Mouse (Mus musculus) brown adipose tissue, adult 24 weeks (tissue): ENCODE measurements around the gene Fance. TPM values are rescaled to one million over a fixed set of nuclear protein-coding genes. Genes with fewer than 3 reads are reported as not detected.
"Not testable (repeated sequence)": the region's sequence is repeated elsewhere in the genome, so short reads cannot be mapped to it uniquely, and the experiment has no call there.

Experiments
- H3K27ac ChIP-seq: fragments of 200-500 bp; replicated peaks from 2 replicates; pipeline ENCODE4 v1.5.1; 2012; ENCODE audit warnings: low read depth, mild to moderate bottlenecking, low read length
- H3K4me1 ChIP-seq: fragments of 200-500 bp; 2 replicates; pipeline ENCODE4 v1.6.1; 2012; ENCODE audit warnings: low read length, mixed read lengths; ENCODE audit not compliant: control insufficient read depth, insufficient read depth, insufficient read length
- H3K4me3 ChIP-seq: fragments of 200-500 bp; 2 replicates; pipeline ENCODE4 v1.5.1; 2012; ENCODE audit warnings: low read depth, mild to moderate bottlenecking, low read length, moderate library complexity; ENCODE audit not compliant: insufficient read depth
- polyA plus RNA-seq: library from polyadenylated mRNA; stranded (reverse); fragments of >200 nt; gene quantifications from 2 replicates; pipeline ENCODE4 v1.2.4, GENCODE M21; 2012; ENCODE audit not compliant: missing spikeins, insufficient read depth, insufficient read length

The Fance gene
- polyA plus RNA-seq, 1 experiment = 5.0 TPM

DNA sequence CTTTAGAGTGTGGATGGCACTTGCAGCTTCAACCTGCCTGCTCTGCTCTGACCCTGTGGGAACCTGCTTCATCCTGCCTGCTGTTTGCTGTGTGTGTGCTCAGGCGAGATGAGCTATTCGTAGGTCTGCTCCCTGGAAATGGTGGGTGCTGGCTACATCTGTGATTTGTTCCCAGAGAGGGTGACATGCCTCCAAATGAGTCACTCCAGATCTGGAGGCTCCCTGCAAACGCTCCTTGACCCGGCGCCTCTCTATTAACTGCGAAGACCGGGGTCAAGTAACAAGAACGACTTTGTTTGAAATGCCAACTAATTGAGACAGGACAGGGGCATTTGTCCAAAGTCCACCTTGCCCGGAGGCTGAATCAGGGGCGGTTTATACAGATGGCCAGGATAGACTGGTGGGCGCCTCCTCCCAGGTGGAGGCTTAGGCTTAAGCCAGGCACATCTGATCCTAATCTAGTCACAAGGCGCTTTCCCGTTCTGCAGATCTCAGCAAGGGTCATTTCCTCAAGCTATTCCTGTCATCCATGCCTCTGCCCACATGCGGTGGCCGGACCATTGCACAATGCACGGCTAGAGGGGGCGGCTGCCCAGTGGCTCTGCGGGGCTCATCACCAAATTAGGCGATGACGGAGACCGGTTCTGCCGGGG, 14.5 kb downstream of the Fance start:
- H3K4me3 ChIP-seq = peak overlapping the region; percentile 51
- no peaks in the 10 kb centered on the region for H3K4me1 ChIP-seq
- H3K27ac ChIP-seq = peak overlapping the region; percentile 49

DNA sequence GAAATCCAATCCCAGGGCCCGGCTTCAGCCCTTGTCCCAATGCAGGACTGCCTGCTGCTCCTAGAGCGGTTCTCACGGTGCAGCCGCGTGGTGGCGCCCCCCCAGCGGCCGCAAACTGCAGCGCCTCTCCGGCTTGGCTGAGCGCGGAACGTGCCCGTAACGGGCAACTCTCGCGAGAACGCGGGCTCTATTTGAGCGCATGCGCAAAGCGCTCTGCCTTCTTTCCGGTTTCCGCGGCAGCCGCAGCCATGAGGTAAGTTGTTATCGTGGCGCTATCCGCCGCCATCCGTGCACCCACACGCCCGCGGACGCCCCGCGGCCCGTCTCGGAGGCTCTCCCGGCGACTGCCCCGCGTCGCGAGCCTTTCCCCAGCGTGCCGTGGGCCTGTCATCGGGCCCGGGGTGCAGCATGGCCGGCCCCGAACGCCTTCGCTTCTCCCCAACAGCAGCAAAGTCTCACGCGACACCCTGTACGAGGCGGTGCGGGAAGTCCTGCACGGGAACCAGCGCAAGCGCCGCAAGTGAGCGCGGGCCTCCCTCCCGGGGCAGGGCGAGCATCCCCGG, 15.1 kb downstream of the Fance start, which contains the start of gene Rpl10a:
TSS of gene Rpl10a (plus strand) at position 106 of the 563 bp plus-strand sequence.
- H3K27ac ChIP-seq = peak within 1 kb of the TSS; percentile 49
- no peaks in the 10 kb centered on the region for H3K4me1 ChIP-seq
- peak within 1 kb of the TSS; percentile 71 for H3K4me3 ChIP-seq

DNA sequence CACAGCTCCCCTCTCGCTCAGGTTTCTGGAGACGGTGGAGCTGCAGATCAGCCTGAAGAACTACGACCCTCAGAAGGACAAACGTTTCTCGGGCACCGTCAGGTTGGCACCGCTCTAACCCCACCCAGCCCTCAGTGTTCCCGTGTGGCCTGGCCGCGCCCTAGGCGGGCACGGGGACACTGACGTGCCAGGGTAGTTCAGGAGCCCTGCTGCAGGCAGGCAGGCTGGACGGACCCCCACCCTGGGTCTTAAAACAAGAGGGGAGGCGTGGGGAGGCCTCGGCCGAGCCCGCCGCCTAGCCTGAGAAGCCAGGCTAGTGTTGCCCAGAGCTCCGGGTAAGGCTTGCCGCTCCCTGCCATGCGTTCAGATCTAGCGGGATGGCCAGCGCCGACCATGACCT, 15.6 kb downstream of the Fance start:
- peak overlapping the region; percentile 71 for H3K4me3 ChIP-seq
- peak overlapping the region; percentile 36 for H3K27ac ChIP-seq
- H3K4me1 ChIP-seq = no peaks in the 10 kb centered on the region

DNA sequence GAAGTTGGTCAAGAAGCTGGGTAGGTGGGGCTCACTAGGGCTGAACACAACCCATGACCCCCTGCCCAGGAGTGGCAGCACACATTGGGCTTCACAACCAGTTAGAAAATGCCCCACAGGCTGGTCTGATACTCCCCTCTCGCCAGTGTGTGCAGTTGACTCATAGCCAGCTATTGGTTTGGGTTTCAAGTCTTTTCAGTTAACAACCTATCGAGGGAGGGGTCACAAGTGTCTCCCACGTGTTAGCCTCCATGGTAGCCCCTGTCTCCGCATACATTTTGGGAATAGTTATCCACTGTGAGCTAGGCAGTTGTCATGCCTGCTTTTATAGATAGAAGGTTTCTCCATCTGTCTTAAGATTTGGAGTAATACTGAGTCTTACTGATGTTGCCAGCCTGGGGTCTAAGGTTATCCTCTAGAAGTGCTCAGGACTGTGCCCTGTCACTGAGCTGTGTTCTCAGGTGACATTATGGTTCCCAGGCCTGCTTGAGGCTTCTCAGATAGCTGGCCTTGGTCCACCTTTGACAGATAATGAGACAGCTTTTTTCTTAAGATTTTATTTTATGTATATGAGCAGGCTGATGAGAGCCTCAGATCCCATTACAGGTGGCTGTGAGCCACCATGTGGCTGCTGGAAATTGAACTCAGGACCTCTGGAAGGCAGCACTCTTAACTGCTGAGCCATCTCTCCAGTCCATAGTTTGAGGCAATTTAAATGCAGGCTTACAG, 16.3 kb downstream of the Fance start:
- H3K4me3 ChIP-seq = peak overlapping the region; percentile 71
- no peak overlapping the region for H3K27ac ChIP-seq
- no peaks in the 10 kb centered on the region for H3K4me1 ChIP-seq

DNA sequence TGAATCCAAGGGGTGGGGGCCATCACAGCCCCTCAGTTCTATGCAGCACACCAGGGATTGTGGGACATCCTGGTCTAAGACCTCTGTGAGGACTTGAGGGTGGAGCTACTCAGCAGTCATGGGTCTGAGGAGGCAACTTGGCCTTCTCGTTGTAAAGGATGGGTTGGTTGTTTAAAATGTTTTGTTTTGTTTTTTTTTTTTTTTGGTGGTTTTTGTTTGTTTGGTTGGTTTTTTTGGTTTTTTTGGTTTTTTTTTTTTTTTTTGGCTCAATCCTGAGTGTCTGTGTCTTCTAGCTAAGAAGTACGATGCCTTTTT, 16.9 kb downstream of the Fance start:
- peak overlapping the region; percentile 71; the same call in 1 of the 2 replicates for H3K4me3 ChIP-seq
- no peak overlapping the region for H3K27ac ChIP-seq
- no peaks in the 10 kb centered on the region for H3K4me1 ChIP-seq

DNA sequence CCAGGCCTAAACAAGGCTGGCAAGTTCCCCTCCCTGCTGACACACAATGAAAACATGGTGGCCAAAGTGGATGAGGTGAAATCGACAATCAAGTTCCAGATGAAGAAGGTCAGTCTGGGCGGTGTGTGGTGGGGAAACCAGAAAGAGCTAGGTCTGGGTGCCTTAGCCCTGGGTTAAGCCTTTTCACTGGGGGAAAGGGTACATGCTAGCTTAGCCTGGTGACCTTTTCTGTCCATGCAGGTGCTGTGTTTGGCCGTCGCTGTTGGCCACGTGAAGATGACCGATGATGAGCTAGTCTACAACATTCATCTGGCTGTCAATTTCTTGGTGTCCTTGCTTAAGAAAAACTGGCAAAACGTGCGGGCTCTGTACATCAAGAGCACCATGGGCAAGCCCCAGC, 17.3 kb downstream of the Fance start:
- not testable (repeated sequence) for H3K4me1 ChIP-seq, H3K4me3 ChIP-seq, H3K27ac ChIP-seq

DNA sequence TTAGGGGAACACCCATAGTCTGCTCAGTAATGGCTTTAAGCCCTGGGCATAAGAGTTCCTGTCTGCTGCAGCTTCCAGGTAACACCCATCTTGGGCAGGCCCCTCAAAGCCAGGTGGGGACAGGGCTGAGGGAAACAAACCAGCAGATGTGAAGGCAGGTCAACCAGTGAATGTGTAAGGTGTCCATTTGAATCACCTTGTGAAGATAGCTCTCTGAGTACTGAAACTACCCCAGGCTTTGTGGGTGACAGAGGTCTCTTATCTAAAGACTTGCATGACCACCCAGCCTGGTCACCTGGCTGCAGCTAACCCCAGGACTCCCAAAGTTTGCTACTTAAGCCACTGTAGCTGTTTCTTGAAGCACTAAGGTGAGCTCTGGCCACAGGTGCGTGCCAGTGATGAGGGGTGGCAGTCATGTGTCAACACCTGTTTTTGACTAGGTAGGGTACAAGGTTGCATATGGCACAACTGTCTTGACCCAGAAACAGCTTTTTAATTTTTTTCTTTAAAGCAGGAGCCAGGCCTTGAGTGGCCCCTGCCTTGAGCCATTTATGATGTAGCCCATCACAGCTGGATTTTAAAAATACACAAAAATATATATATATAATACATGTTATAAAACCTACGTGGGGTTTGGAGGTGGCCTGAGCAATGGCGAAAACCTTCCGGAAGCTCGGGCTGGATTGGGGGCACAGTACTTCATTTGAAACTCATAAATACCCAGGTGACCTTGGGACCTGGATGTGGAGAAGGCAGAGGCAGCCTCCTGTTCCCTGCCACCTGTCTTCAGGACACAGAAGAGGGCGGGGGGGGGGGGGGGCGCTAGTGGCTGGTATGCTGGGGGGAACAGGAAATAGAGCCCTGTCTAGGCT, 18.2 kb downstream of the Fance start:
- Histone ChIP-seq H3K4me3 (no peak overlapping the region), H3K27ac (no peak overlapping the region), H3K4me1 (no peaks in the 10 kb centered on the region)

DNA sequence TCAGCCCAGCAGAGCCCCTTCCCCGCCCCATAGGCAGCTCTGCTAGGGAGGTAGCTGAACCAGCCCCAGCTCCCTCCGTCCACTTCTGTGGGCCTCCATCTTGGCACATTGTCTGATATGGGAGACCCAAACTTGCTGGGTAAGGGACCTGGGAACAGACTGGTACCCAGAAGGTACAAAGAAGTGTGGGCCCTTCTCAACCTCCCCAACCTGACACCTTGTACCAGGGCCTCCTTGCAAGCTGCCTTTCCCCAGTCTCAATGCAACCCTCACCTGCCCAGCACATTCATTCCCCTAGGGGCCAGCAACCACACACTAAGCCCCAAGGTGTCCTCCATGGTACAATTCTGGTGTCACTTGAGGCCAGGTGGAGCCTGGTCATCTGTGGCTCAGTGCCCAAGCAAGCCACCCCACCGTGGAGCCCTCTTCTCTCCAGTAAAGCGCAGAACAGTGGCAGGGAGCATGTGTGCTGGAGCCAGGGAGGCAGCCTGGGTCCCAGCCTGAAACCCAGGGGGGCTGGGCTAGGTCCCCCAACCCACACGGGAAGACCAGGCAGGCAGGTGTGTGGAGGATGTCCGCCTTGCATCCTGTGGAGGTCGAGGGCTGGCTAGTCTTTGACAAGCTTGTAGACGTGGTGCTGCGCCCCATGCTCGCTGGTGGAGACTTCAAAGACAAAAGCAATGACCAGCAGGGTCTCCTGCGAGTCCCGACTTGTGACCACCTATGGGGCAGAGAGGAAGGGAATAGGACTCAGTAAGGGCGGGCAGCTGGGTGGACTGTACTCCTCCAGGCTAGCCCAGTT, 19.0 kb downstream of the Fance start:
- no peak overlapping the region for H3K27ac ChIP-seq
- no peak overlapping the region for H3K4me3 ChIP-seq
- no peaks in the 10 kb centered on the region for H3K4me1 ChIP-seq

DNA sequence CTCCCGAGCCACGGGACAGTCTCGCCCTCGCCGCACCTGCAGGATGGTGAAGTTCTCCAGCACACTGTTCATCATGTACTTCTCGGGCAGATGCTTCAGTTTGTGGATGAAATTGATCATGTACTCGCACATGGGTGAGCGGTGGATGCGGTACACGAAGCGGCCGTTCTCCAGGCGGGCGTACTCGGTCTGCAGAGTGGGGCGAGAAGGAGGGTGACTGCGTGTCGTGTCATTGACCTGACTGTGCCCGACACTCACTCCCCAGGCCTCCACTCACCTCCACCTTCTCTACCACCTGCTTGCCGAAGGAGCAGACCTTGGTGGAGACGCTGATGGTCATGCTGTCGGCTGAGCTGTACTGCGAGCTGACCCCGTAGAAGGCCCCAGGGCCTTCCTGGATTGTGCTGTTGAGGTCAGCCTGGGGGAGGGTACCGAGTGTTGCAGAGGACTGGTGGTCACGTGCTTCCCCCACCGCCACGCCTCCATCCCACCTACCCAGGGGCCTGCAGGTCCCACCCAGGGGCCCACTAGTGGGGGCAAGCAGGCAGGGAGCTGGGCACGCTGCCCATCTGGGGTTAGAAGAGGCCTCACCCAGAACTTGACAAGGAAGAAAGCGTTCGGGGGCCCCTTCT, 19.7 kb downstream of the Fance start:
- H3K4me1 ChIP-seq = no peaks in the 10 kb centered on the region
- H3K4me3 ChIP-seq = no peak overlapping the region
- no peak overlapping the region for H3K27ac ChIP-seq

DNA sequence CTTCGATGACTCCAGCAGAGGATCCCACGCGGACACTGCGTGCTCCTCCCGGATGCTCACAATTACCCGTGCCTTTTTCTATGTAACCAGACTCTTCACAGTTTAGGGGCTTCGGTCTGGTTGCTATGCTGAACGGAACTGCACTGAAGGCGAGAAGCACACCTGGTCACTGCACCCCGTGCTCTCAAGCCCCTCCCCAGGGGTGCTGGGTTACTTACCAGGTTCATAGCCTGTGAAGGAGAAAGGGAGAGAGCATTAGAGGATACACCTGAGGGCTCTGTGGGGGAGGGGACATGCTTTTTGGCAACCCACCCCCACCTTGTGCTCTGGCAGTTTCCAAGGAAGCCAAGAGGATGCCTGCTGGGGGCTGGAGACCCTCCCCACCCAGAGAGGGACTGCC, 21.9 kb downstream of the Fance start:
- no peaks in the 10 kb centered on the region for H3K4me1 ChIP-seq
- H3K4me3 ChIP-seq = no peak overlapping the region
- no peak overlapping the region for H3K27ac ChIP-seq

DNA sequence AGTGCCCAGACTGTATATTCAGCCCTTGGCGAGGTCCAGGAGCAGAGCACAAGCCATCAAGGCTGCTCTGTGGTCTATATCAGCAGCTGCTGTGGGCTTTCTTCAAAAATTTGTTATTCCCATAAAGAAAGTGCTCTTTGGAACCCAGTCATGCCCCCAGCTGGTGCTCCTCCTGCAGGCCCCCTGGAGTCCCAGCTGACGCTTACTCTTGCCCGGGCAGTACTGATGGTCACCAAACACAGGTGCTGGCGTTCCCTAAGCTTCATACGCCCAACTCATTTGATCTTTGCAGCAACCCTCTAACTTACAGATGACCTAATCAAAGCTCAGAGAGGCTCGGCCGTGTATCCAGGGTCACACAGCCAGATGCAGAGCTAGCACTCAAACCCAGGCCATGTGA, 24.2 kb downstream of the Fance start:
- peaks cover 5% of the 10 kb centered on the region; the same call in 1 of the 2 replicates for H3K4me1 ChIP-seq
- H3K27ac ChIP-seq = no peak overlapping the region
- H3K4me3 ChIP-seq = no peak overlapping the region

DNA sequence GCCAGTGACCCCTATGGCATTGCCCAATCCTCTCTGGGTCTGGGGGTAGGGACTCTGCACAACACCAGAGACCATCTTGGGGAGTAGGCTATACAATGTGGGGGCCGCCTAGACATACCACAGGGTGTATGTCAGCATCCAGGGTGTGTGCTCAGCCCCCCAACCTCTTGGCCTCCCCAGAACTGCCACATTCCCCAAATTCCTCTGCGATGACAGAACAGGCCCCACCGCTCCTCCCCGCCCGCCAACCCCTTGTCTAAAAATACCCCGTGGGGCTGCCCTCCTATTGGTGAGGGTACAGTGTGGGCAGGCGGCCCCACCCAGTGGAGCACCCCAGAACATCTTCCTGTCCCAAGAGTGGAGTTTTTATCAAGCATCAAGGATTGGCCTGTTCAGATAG, 27.3 kb downstream of the Fance start:
- no peak overlapping the region for H3K4me3 ChIP-seq
- H3K27ac ChIP-seq = no peak overlapping the region
- H3K4me1 ChIP-seq = peaks cover 5% of the 10 kb centered on the region; the same call in 1 of the 2 replicates

DNA sequence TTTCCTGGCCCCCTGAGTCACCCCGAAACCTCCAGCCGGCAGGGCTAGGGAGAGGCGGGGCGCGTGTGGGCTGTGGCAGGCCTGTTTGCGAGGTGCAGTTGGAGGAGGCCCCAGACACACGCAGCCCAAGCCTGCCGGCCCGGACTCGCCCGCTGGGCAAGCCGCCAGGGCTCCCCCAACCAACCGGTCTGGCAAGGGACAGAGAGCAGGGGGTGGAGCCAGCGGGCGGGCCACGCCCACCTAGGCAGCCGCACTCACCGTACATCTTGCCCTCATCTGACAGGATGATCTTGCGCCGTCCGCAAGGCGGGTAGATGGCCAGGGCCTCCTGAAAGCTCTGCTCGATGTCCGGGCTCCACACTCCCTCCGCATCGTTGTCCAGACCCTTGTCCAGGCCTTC, 27.8 kb downstream of the Fance start:
- H3K27ac ChIP-seq = no peak overlapping the region
- H3K4me3 ChIP-seq = no peak overlapping the region
- peaks cover 5% of the 10 kb centered on the region; the same call in 1 of the 2 replicates for H3K4me1 ChIP-seq

DNA sequence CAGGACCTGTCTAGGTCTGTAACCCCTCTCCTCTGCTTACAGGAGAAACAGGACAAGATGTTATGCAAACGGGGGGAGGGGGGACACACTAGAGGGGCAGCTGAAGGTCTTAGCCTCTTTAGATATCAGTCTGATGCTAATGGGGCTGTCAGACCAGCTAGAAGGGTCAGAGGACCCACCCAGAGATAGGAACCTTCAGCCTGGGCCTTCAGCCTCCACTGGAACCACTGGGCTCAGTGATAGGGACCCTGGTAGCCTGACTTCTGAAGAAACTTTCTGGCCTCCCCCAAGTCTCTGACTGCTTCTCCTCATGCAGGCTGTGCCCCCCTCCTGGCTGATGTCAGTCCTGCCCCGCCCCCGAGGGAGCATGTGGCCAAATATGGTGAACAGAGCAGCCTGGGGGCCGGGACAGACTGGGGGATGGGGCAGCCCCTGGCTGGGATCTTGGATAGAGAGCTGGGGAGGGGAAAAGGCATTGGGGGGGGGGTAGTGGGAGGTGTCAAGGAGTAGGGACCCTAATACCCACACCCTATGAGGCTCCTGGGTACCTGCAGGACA, 30.8 kb downstream of the Fance start:
- H3K4me1 ChIP-seq = peaks cover 5% of the 10 kb centered on the region; the same call in 1 of the 2 replicates
- H3K27ac ChIP-seq = 0 out of 2 replicates have a peak overlapping the region, but pooled peaks have one; percentile 6
- H3K4me3 ChIP-seq = no peak overlapping the region
